Comparison of ENCODE assay signal across 7 mouse cellular contexts in the genomic region with DNA sequence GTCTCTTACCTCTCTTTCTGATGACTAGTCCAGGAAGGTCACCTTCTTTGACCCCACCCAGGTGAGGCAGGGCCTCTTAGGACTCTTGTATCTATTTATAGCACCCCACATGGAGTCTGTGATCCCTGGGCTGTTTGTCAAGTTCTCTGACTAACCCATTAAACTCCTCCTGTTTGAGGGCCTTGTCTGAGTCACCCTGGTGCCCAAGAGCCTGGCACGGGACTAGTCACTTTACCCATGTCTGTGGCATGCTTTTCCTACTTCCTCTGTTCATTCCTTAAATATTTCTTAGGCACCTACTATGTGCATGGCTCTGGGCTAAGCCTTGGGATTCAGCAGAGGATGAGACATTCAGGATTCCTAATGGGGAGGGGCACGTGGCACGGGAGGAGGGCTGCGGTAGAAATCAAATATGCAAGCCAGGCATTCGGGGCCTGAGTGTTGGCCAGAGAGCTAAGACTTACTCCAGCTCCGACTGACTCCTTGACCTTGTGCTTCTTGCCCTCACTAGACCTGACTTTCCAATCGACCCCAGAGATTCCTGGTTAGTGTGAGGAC. TPM values are rescaled to one million over a fixed set of nuclear protein-coding genes. Genes with fewer than 3 reads are reported as not detected.
DNase-seq lines count a peak whose midpoint lies in the region; ATAC-seq and TF ChIP-seq lines count a peak whose summit lies in the region.

No protein-coding gene starts in this region.

- peaks cover 20% of the 10 kb centered on the region for H3K79me2 ChIP-seq in CH12.LX (replicated peaks; ENCODE audit: control insufficient read depth, extremely low read depth, insufficient read depth, poor library complexity, severe bottlenecking)

- TF ChIP-seq POLR2A in CH12.LX (IDR thresholded peaks at IDR 0.05; ENCODE audit: low read depth, low read length): no peak

- in situ Hi-C loops in CH12.LX (cut with MboI; ENCODE audit: low pct_ligation_motif_present, low pct_unique_long_range_greater_than_20kb, low sequenced_read_pairs): loop anchor here (10.0 kb wide), 1 partner anchor 114 kb away; no protein-coding TSS in a partner anchor

- no peak for TF ChIP-seq RAD21 in CH12.LX (IDR thresholded peaks at IDR 0.05; ENCODE audit: low read depth, low read length)

- no peak for TF ChIP-seq CTCF in CH12.LX (conservative IDR thresholded peaks at IDR 0.05 in 1 of 2, IDR thresholded peaks at IDR 0.05 in 1 of 2; ENCODE audit: low read depth in 2 of 2, low read length in 2 of 2)
- TF ChIP-seq CTCF in intestine, postnatal 0 days (IDR thresholded peaks at IDR 0.05; ENCODE audit: low read depth): no peak

- H3K27ac ChIP-seq in CH12.LX (ENCODE audit: insufficient read depth, low read depth): no peak overlapping the region
- H3K27ac ChIP-seq in forebrain, embryonic 10.5 days: peak overlapping the region; percentile 86; the same call in 1 of the 2 replicates
- H3K27ac ChIP-seq in intestine, postnatal 0 days (ENCODE audit: low read depth, low read length): peak overlapping the region; percentile 9; the same call in 1 of the 2 replicates
- H3K27ac ChIP-seq in neural tube, embryonic 14.5 days (ENCODE audit: low read depth, low read length): no peak overlapping the region

- peak overlapping the region; percentile 54 for H3K9ac ChIP-seq in CH12.LX (ENCODE audit: insufficient read depth, low read depth)
- peak overlapping the region; percentile 93; the same call in 1 of the 2 replicates for H3K9ac ChIP-seq in intestine, postnatal 0 days (ENCODE audit: low read depth, low read length)
- H3K9ac ChIP-seq in neural tube, embryonic 14.5 days (replicated peaks; ENCODE audit: low read depth, low read length): 0 out of 2 replicates have a peak overlapping the region, but pooled peaks have one; percentile 63

- H3K36me3 ChIP-seq in CH12.LX (replicated peaks in 1 of 2; ENCODE audit: control insufficient read depth in 1 of 2, insufficient read depth in 1 of 2, low read length in 1 of 2): peaks cover 2 to 37% of the 10 kb centered on the region in 2 experiments
- H3K36me3 ChIP-seq in forebrain, embryonic 10.5 days (replicated peaks): peaks cover 14% of the 10 kb centered on the region
- H3K36me3 ChIP-seq in intestine, postnatal 0 days (ENCODE audit: control insufficient read depth, insufficient read depth): no peaks in the 10 kb centered on the region
- no peaks in the 10 kb centered on the region for H3K36me3 ChIP-seq in neural tube, embryonic 14.5 days (ENCODE audit: control insufficient read depth, insufficient read depth, low read length)

- peak overlapping the region; percentile 58 for H3K4me2 ChIP-seq in CH12.LX (ENCODE audit: insufficient read depth, low read depth, poor library complexity, severe bottlenecking)
- H3K4me2 ChIP-seq in intestine, postnatal 0 days (replicated peaks; ENCODE audit: low read depth): peak overlapping the region; percentile 83
- H3K4me2 ChIP-seq in neural tube, embryonic 14.5 days (ENCODE audit: low read depth, low read length): peak overlapping the region; percentile 69

- no peaks in the 10 kb centered on the region for H3K9me3 ChIP-seq in CH12.LX (replicated peaks; ENCODE audit: low read length)
- H3K9me3 ChIP-seq in forebrain, embryonic 10.5 days: no peaks in the 10 kb centered on the region
- no peaks in the 10 kb centered on the region for H3K9me3 ChIP-seq in intestine, postnatal 0 days (ENCODE audit: control insufficient read depth)
- no peaks in the 10 kb centered on the region for H3K9me3 ChIP-seq in neural tube, embryonic 14.5 days (ENCODE audit: control insufficient read depth, low read length)

- peaks cover 22 to 69% of the 10 kb centered on the region in 2 experiments for H3K4me1 ChIP-seq in CH12.LX (ENCODE audit: control insufficient read depth in 1 of 2, insufficient read depth in 2 of 2)
- H3K4me1 ChIP-seq in forebrain, embryonic 10.5 days: peaks cover 58% of the 10 kb centered on the region
- peaks cover 4% of the 10 kb centered on the region for H3K4me1 ChIP-seq in intestine, postnatal 0 days (replicated peaks; ENCODE audit: control insufficient read depth, insufficient read depth, low read length)
- H3K4me1 ChIP-seq in neural tube, embryonic 14.5 days (ENCODE audit: control insufficient read depth, insufficient read depth, low read length): peaks cover 18% of the 10 kb centered on the region

- DNase-seq in 3134 (ENCODE audit: extremely low read depth, insufficient read length, low spot score) (peak; percentile 77), CH12.LX (ENCODE audit: extremely low read depth) (no peak)
- DNase-seq in forebrain, embryonic 10.5 days (ENCODE audit: extremely low spot score, low spot score): no peak
- no peak for DNase-seq in c-Kit-positive CD71-positive TER-119-positive erythroid progenitor cells, embryonic 14.5 days (ENCODE audit: low spot score)
- no peak for DNase-seq in urinary bladder, adult 2 months (ENCODE audit: low spot score)

- TF ChIP-seq EP300 in CH12.LX (IDR thresholded peaks at IDR 0.05; ENCODE audit: low read length): no peak

- ATAC-seq in intestine, postnatal 0 days: no peak
- ATAC-seq in neural tube, embryonic 14.5 days (ENCODE audit: low read depth): no peak

- peak overlapping the region; percentile 77 to 87 (median 79) for H3K4me3 ChIP-seq in CH12.LX (replicated peaks in 1 of 3; ENCODE audit: low read depth in 2 of 3, low read length in 2 of 3, poor library complexity in 1 of 3)
- peak overlapping the region; percentile 70 for H3K4me3 ChIP-seq in forebrain, embryonic 10.5 days
- peak overlapping the region; percentile 91 for H3K4me3 ChIP-seq in intestine, postnatal 0 days (ENCODE audit: low read depth, low read length)
- H3K4me3 ChIP-seq in neural tube, embryonic 14.5 days (ENCODE audit: low read depth, low read length): peak overlapping the region; percentile 80

- WGBS in forebrain, embryonic 10.5 days: 28% methylated on average over 7 of the region's 7 CpGs
- WGBS in intestine, postnatal 0 days: 9% methylated on average over 7 of the region's 7 CpGs
- 26% methylated on average over 7 of the region's 7 CpGs for WGBS in neural tube, embryonic 14.5 days

- H3K27me3 ChIP-seq in CH12.LX (replicated peaks): no peaks in the 10 kb centered on the region
- H3K27me3 ChIP-seq in forebrain, embryonic 10.5 days (ENCODE audit: poor library complexity, severe bottlenecking): peaks cover 9% of the 10 kb centered on the region; the same call in 1 of the 2 replicates
- no peaks in the 10 kb centered on the region for H3K27me3 ChIP-seq in intestine, postnatal 0 days (replicated peaks; ENCODE audit: control insufficient read depth, insufficient read depth, low read length)
- H3K27me3 ChIP-seq in neural tube, embryonic 14.5 days (ENCODE audit: control insufficient read depth, insufficient read depth, low read length): no peaks in the 10 kb centered on the region

- dilution Hi-C loops in CH12.LX (cut with MboI; ENCODE audit: extremely low pct_ligation_motif_present, extremely low pct_unique_long_range_greater_than_20kb, low sequenced_read_pairs): no loop called here

TF ChIP-seq in CH12.LX, 34 proteins besides CTCF, POLR2A, EP300 and RAD21:
- no peak for TF ChIP-seq PAX5 (IDR thresholded peaks at IDR 0.05; ENCODE audit: low read length)
- peak; percentile 56; the same call in 1 of the 2 replicates for TF ChIP-seq MAX (IDR thresholded peaks at IDR 0.05; ENCODE audit: low read length)
- no peak for TF ChIP-seq NELFE (IDR thresholded peaks at IDR 0.05; ENCODE audit: low read depth, low read length)
- no peak for TF ChIP-seq MYC (IDR thresholded peaks at IDR 0.05; ENCODE audit: low read depth, low read length)
- no peak for TF ChIP-seq ZC3H11A (IDR thresholded peaks at IDR 0.05; ENCODE audit: low read depth, low read length)
- TF ChIP-seq USF1 (IDR thresholded peaks at IDR 0.05; ENCODE audit: low read depth, low read length): peak; percentile 7; the same call in 1 of the 2 replicates
- TF ChIP-seq ZKSCAN1 (IDR thresholded peaks at IDR 0.05; ENCODE audit: borderline replicate concordance, low read depth, low read length): no peak
- TF ChIP-seq BHLHE40 (IDR thresholded peaks at IDR 0.05; ENCODE audit: low read depth, low read length): peak; percentile 92
- no peak for TF ChIP-seq USF2 (conservative IDR thresholded peaks at IDR 0.05; ENCODE audit: low read depth, low read length)
- no peak for TF ChIP-seq CHD2 (IDR thresholded peaks at IDR 0.05; ENCODE audit: low read length)
- TF ChIP-seq JUN (IDR thresholded peaks at IDR 0.05; ENCODE audit: insufficient read depth, low read depth, low read length): no peak

RNA-seq across cellular contexts. Expression of a gene that starts 1.0 kb away (rescaled TPM):
- total RNA-seq in CH12.LX (2012; rRNA removed): 35.2 and 35.5 TPM in 2 replicates
- 11.2 and 13.7 TPM in 2 replicates for total RNA-seq in CH12.LX (2014; rRNA removed)
- polyA plus RNA-seq in CH12.LX (2012; ENCODE audit: insufficient read length, low read depth): 87.6 and 92.5 TPM in 2 replicates
- polyA plus RNA-seq in forebrain, embryonic 10.5 days (2016; fragmentation: Nextera tagmentation; extraction: Ambion mirVana): 67.0 and 73.2 TPM in 2 replicates
- 86.4 and 86.5 TPM in 2 replicates for polyA plus RNA-seq in intestine, postnatal 0 days (2015; fragmentation: Nextera tagmentation; extraction: Ambion mirVana)
- 22.5 and 28.9 TPM in 2 replicates for polyA plus RNA-seq in neural tube, embryonic 14.5 days (2014; fragmentation: Nextera tagmentation; extraction: Ambion mirVana)
- 44.0 and 46.6 TPM in 2 replicates for polyA plus RNA-seq in urinary bladder, adult 2 months (2012; rRNA removed)

RNA-seq across cellular contexts. Expression of a gene that starts 16.3 kb away (rescaled TPM):
- total RNA-seq in CH12.LX (2012; rRNA removed) (3.1 and 5.0 TPM in 2 replicates), CH12.LX (2014; rRNA removed) (1.9 and 2.1 TPM in 2 replicates)
- 4.3 and 5.2 TPM in 2 replicates for polyA plus RNA-seq in CH12.LX (2012; ENCODE audit: insufficient read length, low read depth)
- 20.1 and 23.0 TPM in 2 replicates for polyA plus RNA-seq in forebrain, embryonic 10.5 days (2016; fragmentation: Nextera tagmentation; extraction: Ambion mirVana)
- polyA plus RNA-seq in intestine, postnatal 0 days (2015; fragmentation: Nextera tagmentation; extraction: Ambion mirVana): 8.9 and 9.3 TPM in 2 replicates
- 29.0 and 33.1 TPM in 2 replicates for polyA plus RNA-seq in neural tube, embryonic 14.5 days (2014; fragmentation: Nextera tagmentation; extraction: Ambion mirVana)
- polyA plus RNA-seq in urinary bladder, adult 2 months (2012; rRNA removed): 23.2 and 24.0 TPM in 2 replicates

RNA-seq across cellular contexts. Expression of a gene that starts 51.7 kb away (rescaled TPM):
- 83.0 and 83.6 TPM in 2 replicates for total RNA-seq in CH12.LX (2012; rRNA removed)
- total RNA-seq in CH12.LX (2014; rRNA removed): 62.8 and 71.1 TPM in 2 replicates
- 112 and 117 TPM in 2 replicates for polyA plus RNA-seq in CH12.LX (2012; ENCODE audit: insufficient read length, low read depth)
- polyA plus RNA-seq in forebrain, embryonic 10.5 days (2016; fragmentation: Nextera tagmentation; extraction: Ambion mirVana): 74.3 and 76.2 TPM in 2 replicates
- polyA plus RNA-seq in intestine, postnatal 0 days (2015; fragmentation: Nextera tagmentation; extraction: Ambion mirVana): 34.6 and 39.3 TPM in 2 replicates
- 61.2 and 62.8 TPM in 2 replicates for polyA plus RNA-seq in neural tube, embryonic 14.5 days (2014; fragmentation: Nextera tagmentation; extraction: Ambion mirVana)
- 46.7 and 51.1 TPM in 2 replicates for polyA plus RNA-seq in urinary bladder, adult 2 months (2012; rRNA removed)

Comparison
In these comparisons a context has a peak if more than half of its experiments do, and no peak if none do; other contexts are left out.
1. H3K27ac ChIP-seq: peak in forebrain, embryonic 10.5 days (single experiment) and intestine, postnatal 0 days (single experiment); none in CH12.LX (single experiment) and neural tube, embryonic 14.5 days (single experiment).
2. Peak in every context shown above with its lines, with median percentiles within 50 percentile points of each other: H3K4me2 ChIP-seq, H3K4me3 ChIP-seq and H3K9ac ChIP-seq.